Mouse (Mus musculus) embryonic facial prominence, embryonic 10.5 days (tissue): ENCODE results near the gene Slc30a1. TPM values are rescaled to one million over a fixed set of nuclear protein-coding genes. Genes with fewer than 3 reads are reported as not detected.

Experiments
- DNase-seq: peaks from one replicate; pipeline ENCODE4 v3.0.0-alpha.2; 2017; ENCODE audit warnings: low spot score
- H3K27ac ChIP-seq: fragments of 300-500 bp; sonication (generic); replicated peaks from 2 replicates; pipeline ENCODE4 v1.5.1; 2016; ENCODE audit warnings: mild to moderate bottlenecking
- H3K27me3 ChIP-seq: fragments of 300-500 bp; sonication (generic); replicated peaks from 2 replicates; pipeline ENCODE4 v1.6.1; 2016; ENCODE audit warnings: low read depth, mild to moderate bottlenecking; ENCODE audit not compliant: poor library complexity, severe bottlenecking
- H3K36me3 ChIP-seq: fragments of 300-500 bp; sonication (generic); replicated peaks from 2 replicates; pipeline ENCODE4 v1.6.1; 2016; ENCODE audit warnings: mild to moderate bottlenecking, moderate library complexity
- H3K4me1 ChIP-seq: fragments of 300-500 bp; sonication (generic); 2 replicates; pipeline ENCODE4 v1.6.1; 2016
- H3K4me3 ChIP-seq: fragments of 300-500 bp; sonication (generic); 2 replicates; pipeline ENCODE4 v1.5.1; 2016; ENCODE audit warnings: mild to moderate bottlenecking, moderate library complexity
- H3K9me3 ChIP-seq: fragments of 300-500 bp; sonication (generic); 2 replicates; pipeline ENCODE4 v1.6.1; 2016; ENCODE audit warnings: mild to moderate bottlenecking
- WGBS: fragments of 180-500 bp; shearing (Covaris S2); methylation state at CpG from one replicate; pipeline ENCODE4 v1.1.7; 2016; 5-methylcytosine and 5-hydroxymethylcytosine counted together
- polyA plus RNA-seq: library from polyadenylated mRNA; unstranded; fragments of >200 nt; fragmentation: Nextera tagmentation; extraction: Ambion mirVana; gene quantifications from 2 replicates; pipeline ENCODE4 v1.2.1, GENCODE M21; 2016

Gene Slc30a1
- polyA plus RNA-seq: 1.5 and 1.8 TPM in 2 replicates

- H3K27me3 ChIP-seq: peaks cover 17% of the 10 kb centered on the region
- peaks cover 40% of the 10 kb centered on the region for H3K4me1 ChIP-seq
- whole genome bisulfite sequencing: under 1% methylated on average over 104 of the region's 104 CpGs
- peak within 1 kb of the TSS; percentile 90 for H3K27ac ChIP-seq
- no peaks in the 10 kb centered on the region for H3K9me3 ChIP-seq
- DNase-seq: peak; percentile 99
- H3K4me3 ChIP-seq: peak within 1 kb of the TSS; percentile 84
- peaks cover 29% of the 10 kb centered on the region for H3K36me3 ChIP-seq
These were observed at the start of gene Slc30a1 for GRCm38 (mm10) chr1:191906571-191907430. Gene Slc30a1 (plus strand): TSS chr1:191906767.

- Histone ChIP-seq H3K36me3 (no peaks in the 10 kb centered on the region), H3K27ac (no peak overlapping the region), H3K4me1 (peaks cover 5% of the 10 kb centered on the region; the same call in 1 of the 2 replicates), H3K9me3 (no peaks in the 10 kb centered on the region), H3K27me3 (no peaks in the 10 kb centered on the region), H3K4me3 (no peak overlapping the region)
- DNase-seq: no peak
- 79% methylated on average over 5 of the region's 5 CpGs for WGBS
These were observed 49.5 kb upstream of the Slc30a1 start for GRCm38 (mm10) chr1:191856886-191857651.

GRCm38 (mm10) chr1:191858136-191858535 lies 48.4 kb upstream of the Slc30a1 start:
- H3K4me3 ChIP-seq: no peak overlapping the region
- DNase-seq: no peak
- no peaks in the 10 kb centered on the region for H3K36me3 ChIP-seq
- no peaks in the 10 kb centered on the region for H3K9me3 ChIP-seq
- H3K27ac ChIP-seq: no peak overlapping the region
- peaks cover 7% of the 10 kb centered on the region for H3K4me1 ChIP-seq
- H3K27me3 ChIP-seq: no peaks in the 10 kb centered on the region

- peaks cover 7% of the 10 kb centered on the region for H3K4me1 ChIP-seq
- H3K27me3 ChIP-seq: no peaks in the 10 kb centered on the region
- no peak for DNase-seq
- H3K27ac ChIP-seq: no peak overlapping the region
- 92% methylated on average over 3 of the region's 3 CpGs for WGBS
- no peaks in the 10 kb centered on the region for H3K36me3 ChIP-seq
- no peak overlapping the region for H3K4me3 ChIP-seq
- H3K9me3 ChIP-seq: no peaks in the 10 kb centered on the region
These were observed 46.7 kb upstream of the Slc30a1 start for GRCm38 (mm10) chr1:191859847-191860246.

GRCm38 (mm10) chr1:191861247-191861646 lies 45.3 kb upstream of the Slc30a1 start:
- Histone ChIP-seq H3K27ac (no peak overlapping the region), H3K9me3 (no peaks in the 10 kb centered on the region), H3K36me3 (no peaks in the 10 kb centered on the region), H3K4me3 (no peak overlapping the region), H3K27me3 (no peaks in the 10 kb centered on the region), H3K4me1 (peaks cover 3% of the 10 kb centered on the region; the same call in 1 of the 2 replicates)
- WGBS: 89% methylated on average over 5 of the region's 5 CpGs
- no peak for DNase-seq

- no peak overlapping the region for H3K4me3 ChIP-seq
- 78% methylated on average over 4 of the region's 4 CpGs for WGBS
- no peak for DNase-seq
- peaks cover 3% of the 10 kb centered on the region; the same call in 1 of the 2 replicates for H3K4me1 ChIP-seq
- no peak overlapping the region for H3K27ac ChIP-seq
- H3K9me3 ChIP-seq: no peaks in the 10 kb centered on the region
- H3K36me3 ChIP-seq: no peaks in the 10 kb centered on the region
- H3K27me3 ChIP-seq: no peaks in the 10 kb centered on the region
These were observed 42.6 kb upstream of the Slc30a1 start for GRCm38 (mm10) chr1:191863833-191864550.

- DNase-seq: no peak
- H3K9me3 ChIP-seq: no peaks in the 10 kb centered on the region
- no peaks in the 10 kb centered on the region for H3K27me3 ChIP-seq
- 85% methylated on average over 8 of the region's 8 CpGs for WGBS
- H3K27ac ChIP-seq: no peak overlapping the region
- H3K4me3 ChIP-seq: no peak overlapping the region
- H3K4me1 ChIP-seq: peaks cover 3% of the 10 kb centered on the region; the same call in 1 of the 2 replicates
- no peaks in the 10 kb centered on the region for H3K36me3 ChIP-seq
These were observed 42.0 kb upstream of the Slc30a1 start for GRCm38 (mm10) chr1:191864551-191865027.

- H3K9me3 ChIP-seq: no peaks in the 10 kb centered on the region
- 87% methylated on average over 6 of the region's 6 CpGs for WGBS
- no peak overlapping the region for H3K27ac ChIP-seq
- no peaks in the 10 kb centered on the region for H3K36me3 ChIP-seq
- no peak for DNase-seq
- H3K4me3 ChIP-seq: no peak overlapping the region
- H3K27me3 ChIP-seq: no peaks in the 10 kb centered on the region
- peaks cover 6% of the 10 kb centered on the region; the same call in 1 of the 2 replicates for H3K4me1 ChIP-seq
These were observed 34.4 kb upstream of the Slc30a1 start for GRCm38 (mm10) chr1:191872076-191872710.

GRCm38 (mm10) chr1:191875006-191875405 lies 31.6 kb upstream of the Slc30a1 start:
- Histone ChIP-seq H3K27me3 (no peaks in the 10 kb centered on the region), H3K9me3 (no peaks in the 10 kb centered on the region), H3K27ac (no peak overlapping the region), H3K4me3 (no peak overlapping the region), H3K36me3 (no peaks in the 10 kb centered on the region), H3K4me1 (peaks cover 19% of the 10 kb centered on the region)
- no peak for DNase-seq
- WGBS: 94% methylated on average over 7 of the region's 7 CpGs

- H3K36me3 ChIP-seq: no peaks in the 10 kb centered on the region
- no peak for DNase-seq
- no peak overlapping the region for H3K27ac ChIP-seq
- no peak overlapping the region for H3K4me3 ChIP-seq
- peaks cover 19% of the 10 kb centered on the region for H3K4me1 ChIP-seq
- H3K9me3 ChIP-seq: no peaks in the 10 kb centered on the region
- 82% methylated on average over 9 of the region's 9 CpGs for WGBS
- no peaks in the 10 kb centered on the region for H3K27me3 ChIP-seq
These were observed 30.8 kb upstream of the Slc30a1 start for GRCm38 (mm10) chr1:191875683-191876305.

- H3K36me3 ChIP-seq: no peaks in the 10 kb centered on the region
- H3K4me1 ChIP-seq: peaks cover 33% of the 10 kb centered on the region
- WGBS: 50% methylated on average over 10 of the region's 10 CpGs
- no peaks in the 10 kb centered on the region for H3K9me3 ChIP-seq
- H3K27me3 ChIP-seq: no peaks in the 10 kb centered on the region
- DNase-seq: no peak
- no peak overlapping the region for H3K27ac ChIP-seq
- H3K4me3 ChIP-seq: no peak overlapping the region
These were observed 28.9 kb upstream of the Slc30a1 start for GRCm38 (mm10) chr1:191877681-191878080.
